Mouse (Mus musculus) frontal cortex, postnatal 36 days (tissue): ENCODE data around the gene Olfr714.
"Not testable (repeated sequence)": the region's sequence is repeated elsewhere in the genome, so short reads cannot be mapped to it uniquely, and the experiment has no call there.

Source experiments
- DNase-seq, 2 experiments: peaks; one replicate each; pipeline ENCODE4 v3.0.0; 2022; ENCODE audit warnings: low spot score in 2 of 2

Gene Olfr714

GRCm38 (mm10) chr7:107070681-107071080 is at the start of gene Olfr714:
Gene Olfr714 (plus strand): TSS chr7:107070981.
- no peak for DNase-seq

GRCm38 (mm10) chr7:107030874-107031273 is 39.9 kb upstream of the Olfr714 start, which contains the start of gene Olfr713:
Gene Olfr713 (plus strand): TSS chr7:107031174.
- DNase-seq = no peak

- DNase-seq = no peak
These were observed 30.7 kb upstream of the Olfr714 start for GRCm38 (mm10) chr7:107039934-107040563.

GRCm38 (mm10) chr7:107043136-107043535 is 27.6 kb upstream of the Olfr714 start:
- no peak for DNase-seq

- DNase-seq = no peak
These were observed 26.4 kb upstream of the Olfr714 start for GRCm38 (mm10) chr7:107044407-107044806.

- peak; percentile 6 to 67 for DNase-seq
These were observed 24.9 kb upstream of the Olfr714 start for GRCm38 (mm10) chr7:107045833-107046232.

- no peak for DNase-seq
These were observed 23.2 kb upstream of the Olfr714 start for GRCm38 (mm10) chr7:107047578-107047977.

GRCm38 (mm10) chr7:107092920-107093319 is 22.1 kb downstream of the Olfr714 start, which contains the start of gene Olfr17:
Gene Olfr17 (plus strand): TSS chr7:107093220.
- no peak for DNase-seq

- not testable (repeated sequence) for DNase-seq
These were observed 39.5 kb downstream of the Olfr714 start, which contains the start of gene Olfr715b for GRCm38 (mm10) chr7:107110269-107110668. Gene Olfr715b (minus strand): TSS chr7:107110369.
